Mouse (Mus musculus): ENCODE results near the gene Cpt2. TPM values are rescaled to one million over a fixed set of nuclear protein-coding genes. Genes with fewer than 3 reads are reported as not detected.

Gene Cpt2
- polyA plus RNA-seq, 1 experiment from 2014 or later, result 40.6 TPM

GRCm38 (mm10) chr4:107920336-107920735 lies 3.1 kb downstream of the Cpt2 start:
- H3K9ac ChIP-seq (replicated peaks; ENCODE audit: low read length), result no peak overlapping the region
- H3K27me3 ChIP-seq (ENCODE audit: control insufficient read depth, insufficient read depth, low read length), result no peaks in the 10 kb centered on the region
- WGBS, result 97% methylated on average over 2 of the region's 2 CpGs
- ATAC-seq (replicated peaks; ENCODE audit: insufficient number of reproducible peaks, low FRiP score, low TSS enrichment, low read depth) (no peak), DNase-seq (ENCODE audit: low spot score) (no peak)
- no peaks in the 10 kb centered on the region for H3K4me1 ChIP-seq (ENCODE audit: control insufficient read depth, insufficient read depth, low read length)
- H3K36me3 ChIP-seq (replicated peaks; ENCODE audit: control insufficient read depth, insufficient read depth, low read depth, low read length), result no peaks in the 10 kb centered on the region
- no peak overlapping the region for H3K4me3 ChIP-seq (ENCODE audit: low read depth, low read length)
- no peak overlapping the region for H3K27ac ChIP-seq (replicated peaks; ENCODE audit: low read depth, low read length)
- H3K4me2 ChIP-seq (ENCODE audit: low read depth, low read length), result no peak overlapping the region
- H3K9me3 ChIP-seq (replicated peaks; ENCODE audit: control insufficient read depth, low read length), result no peaks in the 10 kb centered on the region

GRCm38 (mm10) chr4:107910020-107910419 lies 13.4 kb downstream of the Cpt2 start:
- Histone ChIP-seq H3K4me1 (ENCODE audit: control insufficient read depth, insufficient read depth, low read length) (no peaks in the 10 kb centered on the region), H3K27me3 (ENCODE audit: control insufficient read depth, insufficient read depth, low read length) (no peaks in the 10 kb centered on the region), H3K4me3 (ENCODE audit: low read depth, low read length) (no peak overlapping the region), H3K27ac (replicated peaks; ENCODE audit: low read depth, low read length) (no peak overlapping the region), H3K4me2 (ENCODE audit: low read depth, low read length) (no peak overlapping the region), H3K36me3 (replicated peaks; ENCODE audit: control insufficient read depth, insufficient read depth, low read depth, low read length) (no peaks in the 10 kb centered on the region; the same call in 1 of the 2 replicates), H3K9ac (replicated peaks; ENCODE audit: low read length) (no peak overlapping the region), H3K9me3 (replicated peaks; ENCODE audit: control insufficient read depth, low read length) (no peaks in the 10 kb centered on the region)
- 91% methylated on average over 4 of the region's 4 CpGs for WGBS
- ATAC-seq (replicated peaks; ENCODE audit: insufficient number of reproducible peaks, low FRiP score, low TSS enrichment, low read depth), result no peak
- DNase-seq (ENCODE audit: low spot score), result no peak

GRCm38 (mm10) chr4:107906561-107906960 lies 16.8 kb downstream of the Cpt2 start:
- H3K4me1 ChIP-seq (ENCODE audit: control insufficient read depth, insufficient read depth, low read length), result no peaks in the 10 kb centered on the region
- no peaks in the 10 kb centered on the region; the same call in 1 of the 2 replicates for H3K36me3 ChIP-seq (replicated peaks; ENCODE audit: control insufficient read depth, insufficient read depth, low read depth, low read length)
- ATAC-seq (replicated peaks; ENCODE audit: insufficient number of reproducible peaks, low FRiP score, low TSS enrichment, low read depth) (no peak), DNase-seq (ENCODE audit: low spot score) (no peak)
- no peaks in the 10 kb centered on the region for H3K9me3 ChIP-seq (replicated peaks; ENCODE audit: control insufficient read depth, low read length)
- H3K4me2 ChIP-seq (ENCODE audit: low read depth, low read length), result no peak overlapping the region
- no peak overlapping the region for H3K4me3 ChIP-seq (ENCODE audit: low read depth, low read length)
- whole genome bisulfite sequencing, result 87% methylated on average over 9 of the region's 9 CpGs
- H3K27ac ChIP-seq (replicated peaks; ENCODE audit: low read depth, low read length), result no peak overlapping the region
- no peak overlapping the region for H3K9ac ChIP-seq (replicated peaks; ENCODE audit: low read length)
- H3K27me3 ChIP-seq (ENCODE audit: control insufficient read depth, insufficient read depth, low read length), result no peaks in the 10 kb centered on the region

- H3K9me3 ChIP-seq (replicated peaks; ENCODE audit: control insufficient read depth, low read length), result no peaks in the 10 kb centered on the region
Observed at GRCm38 (mm10) chr4:107904252-107904651, 19.2 kb downstream of the Cpt2 start.

GRCm38 (mm10) chr4:107900206-107900605 lies 23.2 kb downstream of the Cpt2 start:
- H3K27me3 ChIP-seq (ENCODE audit: control insufficient read depth, insufficient read depth, low read length), result no peaks in the 10 kb centered on the region

More at GRCm38 (mm10) chr4:107904252-107904651, 19.2 kb downstream of the Cpt2 start:
- Histone ChIP-seq H3K4me3 (ENCODE audit: low read depth, low read length) (no peak overlapping the region), H3K4me1 (ENCODE audit: control insufficient read depth, insufficient read depth, low read length) (no peaks in the 10 kb centered on the region), H3K27me3 (ENCODE audit: control insufficient read depth, insufficient read depth, low read length) (no peaks in the 10 kb centered on the region), H3K4me2 (ENCODE audit: low read depth, low read length) (no peak overlapping the region), H3K9ac (replicated peaks; ENCODE audit: low read length) (no peak overlapping the region), H3K27ac (replicated peaks; ENCODE audit: low read depth, low read length) (no peak overlapping the region), H3K36me3 (replicated peaks; ENCODE audit: control insufficient read depth, insufficient read depth, low read depth, low read length) (no peaks in the 10 kb centered on the region; the same call in 1 of the 2 replicates)
- WGBS, result 91% methylated on average over 10 of the region's 10 CpGs
- ATAC-seq (replicated peaks; ENCODE audit: insufficient number of reproducible peaks, low FRiP score, low TSS enrichment, low read depth) (no peak), DNase-seq (ENCODE audit: low spot score) (no peak)

GRCm38 (mm10) chr4:107899211-107899927 lies 24.0 kb downstream of the Cpt2 start:
- DNase-seq (ENCODE audit: low spot score), result no peak
- no peaks in the 10 kb centered on the region for H3K4me1 ChIP-seq (ENCODE audit: control insufficient read depth, insufficient read depth, low read length)
- no peak overlapping the region for H3K27ac ChIP-seq (replicated peaks; ENCODE audit: low read depth, low read length)
- no peaks in the 10 kb centered on the region for H3K27me3 ChIP-seq (ENCODE audit: control insufficient read depth, insufficient read depth, low read length)
- no peak overlapping the region for H3K4me2 ChIP-seq (ENCODE audit: low read depth, low read length)
- WGBS, result 88% methylated on average over 5 of the region's 5 CpGs
- ATAC-seq (replicated peaks; ENCODE audit: insufficient number of reproducible peaks, low FRiP score, low TSS enrichment, low read depth), result no peak
- H3K9me3 ChIP-seq (replicated peaks; ENCODE audit: control insufficient read depth, low read length), result no peaks in the 10 kb centered on the region
- H3K4me3 ChIP-seq (ENCODE audit: low read depth, low read length), result no peak overlapping the region
- H3K36me3 ChIP-seq (replicated peaks; ENCODE audit: control insufficient read depth, insufficient read depth, low read depth, low read length), result no peaks in the 10 kb centered on the region
- H3K9ac ChIP-seq (replicated peaks; ENCODE audit: low read length), result no peak overlapping the region

More at GRCm38 (mm10) chr4:107900206-107900605, 23.2 kb downstream of the Cpt2 start:
- DNase-seq (ENCODE audit: low spot score), result no peak
- Histone ChIP-seq H3K27ac (replicated peaks; ENCODE audit: low read depth, low read length) (no peak overlapping the region), H3K4me3 (ENCODE audit: low read depth, low read length) (no peak overlapping the region), H3K4me2 (ENCODE audit: low read depth, low read length) (no peak overlapping the region), H3K9ac (replicated peaks; ENCODE audit: low read length) (no peak overlapping the region), H3K4me1 (ENCODE audit: control insufficient read depth, insufficient read depth, low read length) (no peaks in the 10 kb centered on the region), H3K9me3 (replicated peaks; ENCODE audit: control insufficient read depth, low read length) (no peaks in the 10 kb centered on the region), H3K36me3 (replicated peaks; ENCODE audit: control insufficient read depth, insufficient read depth, low read depth, low read length) (no peaks in the 10 kb centered on the region)
- no peak for ATAC-seq (replicated peaks; ENCODE audit: insufficient number of reproducible peaks, low FRiP score, low TSS enrichment, low read depth)
- WGBS, result 76% methylated on average over 3 of the region's 3 CpGs

- DNase-seq (ENCODE audit: low spot score), result peak; percentile 48
- H3K9ac ChIP-seq (replicated peaks; ENCODE audit: low read length), result no peak overlapping the region
- no peaks in the 10 kb centered on the region for H3K4me1 ChIP-seq (ENCODE audit: control insufficient read depth, insufficient read depth, low read length)
- no peaks in the 10 kb centered on the region for H3K36me3 ChIP-seq (replicated peaks; ENCODE audit: control insufficient read depth, insufficient read depth, low read depth, low read length)
- H3K27me3 ChIP-seq (ENCODE audit: control insufficient read depth, insufficient read depth, low read length), result no peaks in the 10 kb centered on the region
- H3K9me3 ChIP-seq (replicated peaks; ENCODE audit: control insufficient read depth, low read length), result no peaks in the 10 kb centered on the region
- WGBS, result 78% methylated on average over 2 of the region's 2 CpGs
- no peak overlapping the region for H3K4me2 ChIP-seq (ENCODE audit: low read depth, low read length)
- no peak for ATAC-seq (replicated peaks; ENCODE audit: insufficient number of reproducible peaks, low FRiP score, low TSS enrichment, low read depth)
- no peak overlapping the region for H3K4me3 ChIP-seq (ENCODE audit: low read depth, low read length)
- no peak overlapping the region for H3K27ac ChIP-seq (replicated peaks; ENCODE audit: low read depth, low read length)
Observed at GRCm38 (mm10) chr4:107892663-107893062, 30.7 kb downstream of the Cpt2 start.

GRCm38 (mm10) chr4:107889731-107890432 lies 33.5 kb downstream of the Cpt2 start, which contains the start of gene 0610037L13Rik:
0610037L13Rik (plus strand) TSS chr4:107889813.
- Histone ChIP-seq H3K9ac (replicated peaks; ENCODE audit: low read length) (peak within 1 kb of the TSS; percentile 66), H3K4me3 (ENCODE audit: low read depth, low read length) (peak within 1 kb of the TSS; percentile 60), H3K4me1 (ENCODE audit: control insufficient read depth, insufficient read depth, low read length) (no peaks in the 10 kb centered on the region), H3K27ac (replicated peaks; ENCODE audit: low read depth, low read length) (peak within 1 kb of the TSS; percentile 61; the same call in 1 of the 2 replicates), H3K36me3 (replicated peaks; ENCODE audit: control insufficient read depth, insufficient read depth, low read depth, low read length) (no peaks in the 10 kb centered on the region; the same call in 1 of the 2 replicates), H3K9me3 (replicated peaks; ENCODE audit: control insufficient read depth, low read length) (no peaks in the 10 kb centered on the region), H3K27me3 (ENCODE audit: control insufficient read depth, insufficient read depth, low read length) (no peaks in the 10 kb centered on the region), H3K4me2 (ENCODE audit: low read depth, low read length) (peak within 1 kb of the TSS; percentile 61)
- WGBS, result 0% methylated on average over 48 of the region's 48 CpGs
- DNase-seq (ENCODE audit: low spot score) (peak; percentile 97), ATAC-seq (replicated peaks; ENCODE audit: insufficient number of reproducible peaks, low FRiP score, low TSS enrichment, low read depth) (peak; percentile 94)

All from embryonic facial prominence, embryonic 11.5 days (tissue).